Mouse (Mus musculus) forebrain, postnatal 0 days (tissue): ENCODE measurements around the gene Ankib1. TPM values are rescaled to one million over a fixed set of nuclear protein-coding genes. Genes with fewer than 3 reads are reported as not detected.

ENCODE experiments used
- ATAC-seq: fragments of 200-750 bp; cut with Nextera tagmentation; 2 replicates; pipeline ENCODE4 v1.8.0; 2017; ENCODE audit warnings: mild to moderate bottlenecking, moderate library complexity
- DNase-seq: peaks from one replicate; pipeline ENCODE4 v3.0.0-alpha.2; 2015
- H3K27ac ChIP-seq: fragments of 300-500 bp; sonication (generic); 2 replicates; pipeline ENCODE4 v1.5.1; 2014; ENCODE audit warnings: low read depth, mild to moderate bottlenecking, antibody characterized with exemption, low read length, moderate library complexity, mixed read lengths
- H3K27me3 ChIP-seq: fragments of 300-500 bp; sonication (generic); 2 replicates; pipeline ENCODE4 v1.6.1; 2014; ENCODE audit warnings: mild to moderate bottlenecking, low read length, mixed read lengths; ENCODE audit not compliant: insufficient read depth
- H3K36me3 ChIP-seq: fragments of 300-500 bp; sonication (generic); 2 replicates; pipeline ENCODE4 v1.6.1; 2014; ENCODE audit warnings: mild to moderate bottlenecking, moderate library complexity; ENCODE audit not compliant: insufficient read depth
- H3K4me1 ChIP-seq: fragments of 300-500 bp; sonication (generic); 2 replicates; pipeline ENCODE4 v1.6.1; 2014; ENCODE audit warnings: antibody characterized with exemption; ENCODE audit not compliant: insufficient read depth
- H3K4me2 ChIP-seq: fragments of 300-500 bp; sonication (generic); 2 replicates; pipeline ENCODE4 v1.6.1; 2014; ENCODE audit warnings: low read depth, mild to moderate bottlenecking, moderate library complexity
- H3K4me3 ChIP-seq: fragments of 300-500 bp; sonication (generic); 2 replicates; pipeline ENCODE4 v1.5.1; 2014; ENCODE audit warnings: low read depth, low read length, mixed read lengths
- H3K9ac ChIP-seq: fragments of 300-500 bp; sonication (generic); 2 replicates; pipeline ENCODE4 v1.6.1; 2014; ENCODE audit warnings: mild to moderate bottlenecking
- H3K9me3 ChIP-seq: fragments of 300-500 bp; sonication (generic); 2 replicates; pipeline ENCODE4 v1.6.1; 2016; ENCODE audit warnings: low read length
- CTCF ChIP-seq: sonication (generic); IDR thresholded peaks from 2 replicates; pipeline ENCODE4 v1.5.1; 2016; ENCODE audit warnings: antibody characterized with exemption, control low read depth, low read depth
- WGBS: fragments of 180-500 bp; shearing (Covaris S2); extraction: QIAGEN DNeasy Blood & Tissue Kit; methylation state at CpG from one replicate; pipeline ENCODE4 v1.1.7; 2014; 5-methylcytosine and 5-hydroxymethylcytosine counted together
- polyA plus RNA-seq: library from polyadenylated mRNA; unstranded; fragments of >200 nt; fragmentation: Nextera tagmentation; extraction: Ambion mirVana; gene quantifications from 2 replicates; pipeline ENCODE4 v1.2.1, GENCODE M21; 2015
- total RNA-seq: library from RNA; depleted of rRNA; stranded (reverse); fragments of >200 nt; gene quantifications from 2 replicates; pipeline ENCODE4 v1.2.3, GENCODE M21; 2014

Gene Ankib1
- total and polyA plus RNA-seq, 2 experiments from 2014 or later, result 17.2 to 74.0 TPM

DNA sequence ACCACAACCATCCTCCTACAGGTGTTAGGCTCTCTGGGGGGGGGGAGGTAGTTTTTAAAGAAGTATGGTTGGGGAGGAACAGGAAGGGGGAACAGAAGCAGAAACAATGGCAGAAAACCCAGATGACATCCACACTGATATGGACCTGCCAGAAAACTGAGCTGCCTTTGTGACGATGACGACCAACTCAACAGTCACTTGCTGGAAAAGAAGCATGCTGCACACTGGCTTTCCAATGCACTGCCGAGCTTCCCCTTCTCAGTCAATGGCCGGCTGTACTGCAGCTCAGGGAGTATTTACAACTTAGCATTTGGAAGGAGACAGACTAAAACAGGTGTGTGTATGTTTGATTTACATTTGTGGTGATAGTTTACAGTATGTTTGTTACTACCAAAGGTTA is 107.5 kb downstream of the Ankib1 start:
- ATAC-seq (no peak), DNase-seq (no peak)
- no peak for TF ChIP-seq CTCF
- Histone ChIP-seq H3K9ac (no peak overlapping the region), H3K27me3 (no peaks in the 10 kb centered on the region), H3K9me3 (no peaks in the 10 kb centered on the region), H3K36me3 (peaks cover 56% of the 10 kb centered on the region), H3K4me1 (no peaks in the 10 kb centered on the region), H3K4me2 (no peak overlapping the region), H3K4me3 (no peak overlapping the region), H3K27ac (no peak overlapping the region)
- WGBS, result 86% methylated on average over 4 of the region's 4 CpGs

DNA sequence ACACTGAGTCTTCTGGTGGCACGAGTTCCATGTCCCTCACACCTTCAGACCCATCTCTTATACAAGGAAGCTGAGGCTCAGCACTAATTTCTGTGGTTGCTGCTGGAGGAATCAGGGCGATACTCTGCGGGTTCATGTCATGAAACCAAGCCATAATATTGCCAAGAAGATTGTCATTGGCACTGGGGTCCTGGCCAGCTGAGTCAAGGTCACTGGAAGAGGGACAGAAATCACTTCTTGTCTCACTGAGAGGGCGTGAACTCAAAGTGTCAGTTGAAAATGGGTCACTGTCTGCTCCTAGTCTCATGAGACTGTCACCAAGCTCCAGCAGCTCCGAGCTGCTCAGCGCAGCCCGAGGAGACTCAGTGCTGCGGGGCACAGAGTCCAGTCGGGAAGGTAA is 109.8 kb downstream of the Ankib1 start:
- TF ChIP-seq CTCF, result no peak
- Histone ChIP-seq H3K4me3 (no peak overlapping the region), H3K4me2 (no peak overlapping the region), H3K9ac (no peak overlapping the region), H3K27ac (no peak overlapping the region), H3K36me3 (peaks cover 65% of the 10 kb centered on the region), H3K4me1 (no peaks in the 10 kb centered on the region), H3K27me3 (no peaks in the 10 kb centered on the region), H3K9me3 (no peaks in the 10 kb centered on the region)
- ATAC-seq (no peak), DNase-seq (no peak)
- 96% methylated on average over 9 of the region's 9 CpGs for WGBS

DNA sequence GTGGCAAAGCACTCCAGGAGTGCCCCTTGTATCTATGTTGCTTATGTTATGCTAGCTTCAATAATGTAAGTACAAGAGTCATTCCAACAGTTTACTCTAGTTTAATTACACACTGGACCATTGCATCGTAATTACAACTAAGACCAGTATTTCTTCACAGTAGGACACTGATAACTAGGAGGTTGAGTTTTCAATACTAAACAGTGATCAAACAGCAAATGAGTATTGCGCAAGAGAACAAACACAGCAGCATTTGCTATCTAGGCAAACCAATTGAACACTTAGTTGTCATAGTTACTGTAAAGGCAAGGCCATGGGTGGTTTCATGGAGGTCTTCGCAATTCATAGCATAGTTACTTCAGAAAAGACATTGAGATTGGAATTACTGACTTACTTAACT is 111.4 kb downstream of the Ankib1 start:
- Histone ChIP-seq H3K4me3 (no peak overlapping the region), H3K27me3 (no peaks in the 10 kb centered on the region), H3K36me3 (peaks cover 66% of the 10 kb centered on the region), H3K4me2 (no peak overlapping the region), H3K27ac (no peak overlapping the region), H3K9me3 (no peaks in the 10 kb centered on the region), H3K9ac (no peak overlapping the region), H3K4me1 (no peaks in the 10 kb centered on the region)
- ATAC-seq (no peak), DNase-seq (no peak)
- no peak for TF ChIP-seq CTCF
- WGBS, result 94% methylated on average over 3 of the region's 3 CpGs

DNA sequence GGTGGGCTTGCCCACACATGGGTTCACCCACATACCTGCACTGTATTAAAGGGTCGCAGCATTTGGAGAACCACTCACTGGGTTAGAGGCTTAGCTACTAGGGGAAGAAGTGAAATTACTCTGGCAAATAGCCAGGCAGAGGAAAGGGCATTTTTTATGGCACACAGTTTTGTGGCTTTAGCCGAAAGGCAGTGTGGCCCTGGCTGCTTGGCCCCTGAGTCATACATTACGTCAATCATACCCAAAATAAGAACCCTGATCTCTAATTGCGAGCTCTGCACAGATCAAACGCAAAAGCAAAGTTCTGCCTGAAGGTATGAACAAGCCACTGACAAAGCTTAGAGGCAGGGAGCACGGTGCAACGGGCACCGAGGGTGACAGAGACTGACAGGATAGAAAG is 114.4 kb downstream of the Ankib1 start:
- no peak for ATAC-seq
- H3K36me3 ChIP-seq, result peaks cover 45% of the 10 kb centered on the region
- H3K4me2 ChIP-seq, result no peak overlapping the region
- H3K4me1 ChIP-seq, result no peaks in the 10 kb centered on the region
- no peaks in the 10 kb centered on the region for H3K9me3 ChIP-seq
- WGBS, result 93% methylated on average over 8 of the region's 8 CpGs
- no peak overlapping the region for H3K4me3 ChIP-seq
- no peaks in the 10 kb centered on the region for H3K27me3 ChIP-seq
- DNase-seq, result no peak
- no peak overlapping the region for H3K9ac ChIP-seq
- no peak overlapping the region for H3K27ac ChIP-seq
- no peak for TF ChIP-seq CTCF

DNA sequence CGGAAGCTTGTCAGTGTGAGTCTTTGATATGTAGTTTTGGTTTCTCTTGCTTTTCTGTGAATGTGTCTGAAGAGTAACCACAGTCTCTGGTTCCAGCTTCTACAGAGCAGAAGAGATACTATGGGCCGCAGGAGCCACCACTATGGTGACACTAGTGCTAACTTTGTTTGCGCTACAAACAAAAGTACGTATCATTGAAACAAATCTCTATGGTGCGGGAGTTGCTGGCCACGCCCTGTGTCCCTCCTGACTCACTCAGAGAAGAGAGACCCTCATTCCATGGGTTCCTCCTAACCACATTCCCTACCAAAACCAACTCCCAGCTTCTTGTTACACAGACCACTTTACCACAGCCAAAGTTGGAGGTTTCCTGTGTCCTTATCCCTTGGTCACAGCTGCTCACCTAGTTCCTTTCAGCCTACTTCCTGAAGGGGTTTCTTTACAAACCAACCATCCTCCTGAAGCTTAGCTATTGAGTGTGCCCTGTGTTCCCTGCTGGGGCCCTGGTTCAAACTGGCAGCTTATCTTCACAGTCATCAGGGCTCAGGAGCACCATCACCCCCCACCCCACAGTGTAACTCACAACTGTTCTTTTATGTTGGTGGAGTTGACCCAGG is 132.7 kb downstream of the Ankib1 start:
- Histone ChIP-seq H3K27ac (no peak overlapping the region), H3K9ac (no peak overlapping the region), H3K27me3 (no peaks in the 10 kb centered on the region), H3K4me2 (no peak overlapping the region), H3K4me1 (no peaks in the 10 kb centered on the region), H3K9me3 (no peaks in the 10 kb centered on the region), H3K4me3 (no peak overlapping the region), H3K36me3 (no peaks in the 10 kb centered on the region)
- ATAC-seq (no peak), DNase-seq (no peak)
- 96% methylated on average over 6 of the region's 6 CpGs for WGBS
- TF ChIP-seq CTCF, result no peak

DNA sequence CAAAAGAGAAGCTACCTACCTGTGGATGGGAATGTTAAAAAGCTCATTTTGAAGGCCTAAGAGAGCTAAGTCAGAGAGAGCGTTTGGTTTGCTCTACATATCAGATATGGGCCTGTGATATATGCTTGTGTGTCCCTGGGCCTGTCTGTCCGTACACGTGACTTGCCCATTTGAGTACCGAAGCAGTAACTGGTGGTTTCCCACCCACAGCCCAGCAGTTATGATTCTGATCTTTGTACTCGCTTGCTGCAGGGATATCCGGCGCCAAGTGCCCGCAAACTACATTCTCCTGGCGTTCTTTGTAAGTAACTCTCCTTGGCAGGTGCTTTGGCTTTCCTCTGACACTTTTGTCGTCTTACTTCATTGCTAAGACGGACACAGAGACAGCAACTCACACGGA is 136.1 kb downstream of the Ankib1 start:
- H3K9me3 ChIP-seq, result no peaks in the 10 kb centered on the region
- H3K27ac ChIP-seq, result no peak overlapping the region
- no peaks in the 10 kb centered on the region for H3K36me3 ChIP-seq
- no peak overlapping the region for H3K4me2 ChIP-seq
- WGBS, result 89% methylated on average over 12 of the region's 12 CpGs
- TF ChIP-seq CTCF, result no peak
- H3K4me1 ChIP-seq, result no peaks in the 10 kb centered on the region
- H3K9ac ChIP-seq, result no peak overlapping the region
- ATAC-seq (no peak), DNase-seq (no peak)
- no peaks in the 10 kb centered on the region for H3K27me3 ChIP-seq
- H3K4me3 ChIP-seq, result no peak overlapping the region

DNA sequence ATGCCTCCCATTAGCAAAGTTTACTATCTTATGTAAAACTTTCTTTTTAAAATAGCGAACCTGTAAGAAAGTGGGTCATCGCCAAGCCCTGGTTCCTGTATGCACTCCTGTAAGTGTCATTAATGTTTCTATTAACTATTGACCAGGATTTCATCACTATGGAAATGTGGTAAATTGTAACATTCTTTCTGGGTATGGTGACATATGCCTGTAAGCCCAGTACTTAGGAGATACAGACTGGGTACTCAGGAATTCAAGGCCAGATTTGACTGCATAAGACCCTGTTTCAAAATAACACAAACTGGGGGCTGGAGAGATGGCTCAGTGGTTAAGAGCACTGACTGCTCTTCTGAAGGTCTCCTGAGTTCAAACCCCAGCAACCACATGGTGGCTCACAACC is 137.5 kb downstream of the Ankib1 start:
- no peak for TF ChIP-seq CTCF
- no peaks in the 10 kb centered on the region for H3K4me1 ChIP-seq
- H3K4me2 ChIP-seq, result no peak overlapping the region
- WGBS, result 91% methylated on average over 2 of the region's 2 CpGs
- DNase-seq, result no peak
- no peaks in the 10 kb centered on the region for H3K27me3 ChIP-seq
- ATAC-seq, result no peak
- no peaks in the 10 kb centered on the region for H3K36me3 ChIP-seq
- no peak overlapping the region for H3K27ac ChIP-seq
- H3K9me3 ChIP-seq, result no peaks in the 10 kb centered on the region
- H3K4me3 ChIP-seq, result no peak overlapping the region
- no peak overlapping the region for H3K9ac ChIP-seq
